8 mouse cellular contexts compared by ENCODE assay signal in genomic region chr15:99139669-99140068, GRCm38 (mm10). TPM values are rescaled to one million over a fixed set of nuclear protein-coding genes. Genes with fewer than 3 reads are reported as not detected.
DNase-seq lines count a peak whose midpoint lies in the region; ATAC-seq and TF ChIP-seq lines count a peak whose summit lies in the region.

No protein-coding gene starts in this region.

- no peak overlapping the region for H3K4me2 ChIP-seq in liver, embryonic 12.5 days

- peaks cover 14% of the 10 kb centered on the region for H3K36me3 ChIP-seq in liver, embryonic 12.5 days

- TF ChIP-seq CTCF in olfactory bulb, adult 2 months (IDR thresholded peaks at IDR 0.05; ENCODE audit: insufficient read depth, low read depth, low read length), result peak; percentile 54; the same call in 1 of the 2 replicates

- TF ChIP-seq POLR2A in olfactory bulb, adult 2 months (IDR thresholded peaks at IDR 0.05; ENCODE audit: insufficient read depth, low read depth, low read length), result no peak

- no peak for ATAC-seq in liver, embryonic 12.5 days

- no peaks in the 10 kb centered on the region for H3K27me3 ChIP-seq in liver, embryonic 12.5 days (replicated peaks)

- H3K9me3 ChIP-seq in liver, embryonic 12.5 days (replicated peaks), result 0 out of 2 replicates have a peak, but pooled peaks cover 5% of the 10 kb centered on the region

- no peak overlapping the region for H3K9ac ChIP-seq in liver, embryonic 12.5 days

- DNase-seq in liver (peak; percentile 63), MN1 (ENCODE audit: low spot score) (peak; percentile 81)
- DNase-seq in cerebellum, adult 8-10 months, result peak; percentile 54
- peak; percentile 9 to 27 for DNase-seq in gastrocnemius, postnatal 36 days
- DNase-seq in kidney, postnatal 10 days, result peak; percentile 66
- no peak for DNase-seq in layer of hippocampus, adult 8-10 months (ENCODE audit: low spot score in 2 of 2)

- intact Hi-C loops in gastrocnemius, postnatal 36 days (cut with DNase I), result loop anchor here (5.0 kb wide), 1 partner anchor 48 kb away; no protein-coding TSS in a partner anchor

- peaks cover 28% of the 10 kb centered on the region for H3K4me1 ChIP-seq in liver, embryonic 12.5 days
- H3K4me1 ChIP-seq in olfactory bulb, adult 2 months (ENCODE audit: control insufficient read depth, insufficient read depth, low read length), result peaks cover 9% of the 10 kb centered on the region

- H3K27ac ChIP-seq in liver, embryonic 12.5 days, result no peak overlapping the region
- no peak overlapping the region for H3K27ac ChIP-seq in olfactory bulb, adult 2 months (ENCODE audit: insufficient read depth, low read depth, low read length)

- 57% methylated on average over 6 of the region's 6 CpGs for WGBS in liver, embryonic 12.5 days (ENCODE audit: insufficient replicate concordance)
- 56% methylated on average over 6 of the region's 6 CpGs for WGBS in olfactory bulb, adult 2 months

- H3K4me3 ChIP-seq in liver, embryonic 12.5 days, result no peak overlapping the region
- H3K4me3 ChIP-seq in olfactory bulb, adult 2 months (ENCODE audit: insufficient read depth, low read depth, low read length), result no peak overlapping the region

RNA-seq across cellular contexts. Expression of gene Spats2, which starts 14.0 kb away (rescaled TPM):
- polyA plus RNA-seq in liver, embryonic 12.5 days (2016; fragmentation: Nextera tagmentation; extraction: Ambion mirVana), result 23.6 and 23.8 TPM in 2 replicates
- total RNA-seq in gastrocnemius, postnatal 36 days (2021), result 1 to 10 TPM; 3.8 to 3.9 TPM
- polyA plus RNA-seq in olfactory bulb, adult 2 months (2012; ENCODE audit: insufficient read depth, insufficient read length, low replicate concordance, missing spikeins), result not detected in 2 replicates
- 10 to 100 TPM; 29.6 to 31.8 (median 30.0) TPM for total RNA-seq in layer of hippocampus, adult 8-10 months (2022)

RNA-seq across cellular contexts. Expression of gene Dnajc22, which starts 46.7 kb away (rescaled TPM):
- 14.4 and 16.9 TPM in 2 replicates for polyA plus RNA-seq in liver, embryonic 12.5 days (2016; fragmentation: Nextera tagmentation; extraction: Ambion mirVana)
- under 1 TPM in 1 of 2 experiments, not detected in 1; 0.27 TPM for total RNA-seq in gastrocnemius, postnatal 36 days (2021)
- polyA plus RNA-seq in olfactory bulb, adult 2 months (2012; ENCODE audit: insufficient read depth, insufficient read length, low replicate concordance, missing spikeins), result not detected in 2 replicates
- total RNA-seq in layer of hippocampus, adult 8-10 months (2022), result under 1 TPM in 3 of 4 experiments, not detected in 1; 0.31 to 0.39 (median 0.34) TPM

RNA-seq across cellular contexts. Expression of gene C1ql4, which starts 52.1 kb away (rescaled TPM):
- 0.13 TPM in 1 of 2 replicates, not detected in the other for polyA plus RNA-seq in liver, embryonic 12.5 days (2016; fragmentation: Nextera tagmentation; extraction: Ambion mirVana)
- total RNA-seq in gastrocnemius, postnatal 36 days (2021), result not detected
- polyA plus RNA-seq in olfactory bulb, adult 2 months (2012; ENCODE audit: insufficient read depth, insufficient read length, low replicate concordance, missing spikeins), result not detected in 2 replicates
- total RNA-seq in layer of hippocampus, adult 8-10 months (2022), result under 1 TPM in 1 of 4 experiments, not detected in 3; 0.21 TPM

Comparison
In these comparisons a context has a peak if more than half of its experiments do, and no peak if none do; other contexts are left out.
1. DNase-seq: peak in liver (single experiment), MN1 (single experiment), cerebellum, adult 8-10 months (single experiment), gastrocnemius, postnatal 36 days (2 of 2) and kidney, postnatal 10 days (single experiment); none in layer of hippocampus, adult 8-10 months (0 of 2).
2. RNA of gene Spats2, which starts 14.0 kb away (total RNA-seq): 29.6 to 31.8 TPM in layer of hippocampus, adult 8-10 months; 3.8 to 3.9 TPM in gastrocnemius, postnatal 36 days; every median in the first group is over 4 times any median in the second.